Mouse (Mus musculus) layer of hippocampus, postnatal 14 days (tissue): ENCODE results near the gene Zkscan2. TPM values are rescaled to one million over a fixed set of nuclear protein-coding genes. Genes with fewer than 3 reads are reported as not detected.
A peak's percentile ranks its signal among the peaks of the same experiment; 100 is the strongest.

Source experiments
- DNase-seq, 2 experiments: peaks; one replicate each; pipeline ENCODE4 v3.0.0; 2021 to 2022; ENCODE audit warnings: low spot score in 2 of 2, mixed read lengths in 1 of 2
- long read RNA-seq, 2 experiments: library from polyadenylated mRNA; stranded (forward); transcript quantifications; one replicate each; pipeline ENCODE4 v2.0.0; 2021
- total RNA-seq, 2 experiments: library from RNA; stranded (reverse); gene quantifications; 2 replicates each; pipeline ENCODE4 v1.2.3; 2021

The Zkscan2 gene
- total RNA-seq: 10 to 100 TPM; 16.0 to 22.8 TPM
- long read RNA-seq, experiment 1, partial matches to known transcripts: 1 of 2 reads
- long read RNA-seq, experiment 1, other reads (novel, unspliced or antisense): 0 of 2 reads
- long read RNA-seq, experiment 2, full-length matches to known transcripts: 1 of 3 reads
- long read RNA-seq, experiment 2, partial matches to known transcripts: 0 of 3 reads
- long read RNA-seq, experiment 2, other reads (novel, unspliced or antisense): 2 of 3 reads

- peak; percentile 92 to 94 for DNase-seq
Observed at GRCm38 (mm10) chr7:123500239-123501219, at the start of gene Zkscan2. Gene Zkscan2 (minus strand): TSS chr7:123500449.

- no peak for DNase-seq
Observed at GRCm38 (mm10) chr7:123529190-123529589, 28.9 kb upstream of the Zkscan2 start.

DNA sequence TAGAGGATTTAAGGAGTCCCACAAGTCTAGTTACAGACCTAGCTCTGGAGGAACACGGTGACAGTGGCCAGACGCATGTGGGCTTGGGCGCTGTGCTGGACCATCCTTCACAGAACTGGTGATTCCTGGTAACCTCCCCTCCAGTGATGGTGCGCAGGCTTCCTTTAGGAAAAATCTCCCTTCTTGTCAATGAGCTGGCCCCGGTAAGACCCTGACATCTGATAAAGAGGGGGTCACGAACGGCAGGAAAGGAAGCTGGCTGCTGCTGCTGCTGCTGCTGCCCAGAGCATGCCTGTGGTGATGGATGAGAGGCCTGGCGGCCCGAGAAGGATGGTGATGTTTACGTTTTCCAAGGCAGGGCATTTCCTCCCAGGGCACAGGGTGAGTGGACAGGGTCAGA, 25.5 kb upstream of the Zkscan2 start:
- DNase-seq: no peak

DNA sequence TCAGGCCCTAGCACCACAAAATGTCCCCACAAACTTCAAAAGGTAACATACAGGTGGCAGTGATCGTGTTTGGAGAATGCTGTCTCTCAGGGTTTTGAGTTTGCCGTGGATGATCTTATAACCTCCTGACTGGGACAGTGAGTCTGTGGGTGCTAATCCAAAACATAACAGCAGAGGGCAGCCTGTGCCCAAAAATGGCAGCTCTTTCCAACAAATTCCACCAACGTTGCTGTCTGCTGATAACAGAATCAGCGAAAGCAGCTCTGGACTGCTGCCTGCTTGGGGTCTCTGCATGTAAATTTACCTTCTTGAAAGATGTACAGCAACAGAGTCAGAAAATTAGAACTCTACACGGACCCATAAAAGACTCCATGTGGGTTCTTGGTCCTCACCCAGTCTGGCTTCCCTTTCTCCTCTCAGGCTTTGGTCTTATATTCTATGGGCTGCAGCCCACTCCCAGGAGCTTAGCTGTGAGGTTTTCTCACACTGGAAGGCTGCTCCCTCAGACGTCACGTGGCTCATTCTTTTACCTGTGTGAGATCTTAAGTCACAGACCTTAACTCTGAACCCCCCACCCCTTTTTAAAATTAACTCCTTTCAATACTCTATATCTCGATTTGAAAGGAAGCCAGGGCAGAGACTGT, 24.1 kb upstream of the Zkscan2 start:
- DNase-seq: peak; percentile 80 to 83

DNA sequence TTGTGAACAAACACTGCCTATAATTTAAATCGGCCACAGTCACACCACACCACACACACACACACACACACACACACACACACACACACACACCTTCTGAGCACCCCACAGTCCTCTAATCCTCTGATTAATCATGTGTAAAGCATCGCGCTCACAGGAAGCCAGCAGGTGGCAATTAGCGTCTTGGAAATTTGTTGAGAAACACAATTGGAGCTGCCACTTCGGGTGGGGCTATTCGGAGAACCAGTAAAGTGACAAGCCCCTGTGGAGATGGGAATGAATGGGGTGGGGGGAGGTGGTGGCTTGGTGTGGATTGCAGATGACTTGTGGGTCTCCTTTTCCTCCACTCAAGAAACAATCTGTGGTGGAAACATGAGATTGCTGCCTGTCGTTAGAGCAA, 7.7 kb upstream of the Zkscan2 start:
- no peak for DNase-seq

DNA sequence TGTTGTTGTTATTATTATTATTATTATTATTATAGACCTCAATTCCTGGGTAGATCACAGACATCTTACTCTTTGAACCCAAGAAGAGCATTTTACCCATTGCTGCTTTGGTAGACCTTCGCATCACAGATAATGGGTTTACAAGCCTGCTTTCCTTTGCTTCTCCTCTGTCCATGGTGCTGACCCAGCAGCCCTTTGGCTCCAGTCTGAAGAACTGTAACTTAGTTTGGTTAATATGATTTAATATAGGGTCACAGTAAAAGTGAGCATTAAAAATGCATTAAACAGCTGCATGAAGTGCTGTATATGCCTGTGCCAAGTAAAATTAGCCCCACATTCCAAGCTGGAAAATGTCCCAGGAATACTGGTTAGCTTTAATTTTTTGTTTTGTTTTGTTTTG, 3.1 kb upstream of the Zkscan2 start:
- DNase-seq: no peak

- DNase-seq: peak in 1 of 2 experiments; percentile 36
Observed at GRCm38 (mm10) chr7:123499481-123500238, 589 bp downstream of the Zkscan2 start.

- no peak for DNase-seq
Observed at GRCm38 (mm10) chr7:123487703-123488102, 12.5 kb downstream of the Zkscan2 start.

GRCm38 (mm10) chr7:123467961-123468360, 32.3 kb downstream of the Zkscan2 start:
- no peak for DNase-seq

- peak; percentile 56 to 77 for DNase-seq
Observed at GRCm38 (mm10) chr7:123465692-123466387, 34.4 kb downstream of the Zkscan2 start.

GRCm38 (mm10) chr7:123463569-123463968, 36.7 kb downstream of the Zkscan2 start:
- no peak for DNase-seq

DNA sequence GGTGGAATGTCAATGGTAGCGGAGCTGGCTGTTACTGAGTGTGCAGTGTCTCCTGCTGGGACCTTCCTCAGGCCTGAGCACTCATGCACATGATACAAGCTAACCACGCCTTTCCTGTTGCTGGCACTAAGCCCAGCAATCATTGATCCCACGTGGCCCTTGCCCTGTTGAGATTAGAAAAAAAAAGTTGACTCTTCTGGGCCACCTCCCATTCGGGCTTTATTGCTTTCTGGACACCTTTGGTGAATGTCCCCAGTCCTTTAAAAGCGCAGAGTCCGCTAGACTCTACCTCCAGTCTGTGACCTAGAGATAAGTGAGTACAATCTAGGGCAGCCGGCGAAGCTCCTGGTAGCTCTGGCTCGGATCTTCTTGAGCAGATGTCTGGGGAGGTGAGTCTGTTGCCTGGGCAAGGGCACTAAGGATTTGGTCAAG, 38.2 kb downstream of the Zkscan2 start, which contains the start of gene Aqp8:
TSS of gene Aqp8 (plus strand) at position 222 of the 432 bp plus-strand sequence.
- no peak for DNase-seq

- DNase-seq: no peak
Observed at GRCm38 (mm10) chr7:123461316-123461715, 38.9 kb downstream of the Zkscan2 start.

DNA sequence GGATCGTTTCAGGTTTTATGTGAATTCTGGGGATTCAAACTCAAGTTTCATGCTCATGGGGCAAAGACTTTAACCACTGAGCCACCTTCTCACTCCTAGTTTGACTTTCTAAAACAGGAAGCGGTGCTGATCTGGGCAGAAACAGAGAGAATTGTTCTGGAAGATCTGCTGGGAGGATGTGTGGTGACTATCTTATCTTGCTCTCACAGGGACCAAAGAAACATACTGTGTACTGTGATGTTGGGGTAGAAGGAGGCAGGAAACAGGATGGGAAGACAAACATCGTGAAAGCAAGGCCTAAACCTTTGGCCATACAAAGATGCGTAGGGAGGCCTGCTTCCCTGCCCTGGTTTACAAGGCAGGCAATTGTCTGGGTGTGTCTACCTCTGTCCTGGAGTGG, 41.0 kb downstream of the Zkscan2 start:
- DNase-seq: no peak

DNA sequence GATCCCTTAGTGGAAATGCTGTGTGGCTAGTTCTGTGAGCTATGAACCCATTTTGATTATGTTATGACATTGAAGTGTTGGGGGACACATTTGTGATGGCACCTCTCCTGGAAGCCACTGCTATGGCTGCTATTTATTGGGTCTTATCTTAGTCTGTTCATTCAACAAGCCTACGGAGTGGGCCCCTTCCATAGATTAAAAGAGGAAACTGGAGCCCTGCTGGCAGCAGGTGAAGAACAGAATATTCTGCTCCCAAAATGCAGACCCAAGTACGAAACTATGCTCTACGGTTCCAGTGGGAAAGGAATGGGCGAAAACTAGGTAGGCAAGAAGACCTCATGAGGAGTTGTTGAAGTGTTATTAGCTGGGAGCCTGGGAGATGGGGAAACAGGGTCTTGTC, 41.9 kb downstream of the Zkscan2 start:
- DNase-seq: no peak

- DNase-seq: no peak
Observed at GRCm38 (mm10) chr7:123455088-123455487, 45.2 kb downstream of the Zkscan2 start.

DNA sequence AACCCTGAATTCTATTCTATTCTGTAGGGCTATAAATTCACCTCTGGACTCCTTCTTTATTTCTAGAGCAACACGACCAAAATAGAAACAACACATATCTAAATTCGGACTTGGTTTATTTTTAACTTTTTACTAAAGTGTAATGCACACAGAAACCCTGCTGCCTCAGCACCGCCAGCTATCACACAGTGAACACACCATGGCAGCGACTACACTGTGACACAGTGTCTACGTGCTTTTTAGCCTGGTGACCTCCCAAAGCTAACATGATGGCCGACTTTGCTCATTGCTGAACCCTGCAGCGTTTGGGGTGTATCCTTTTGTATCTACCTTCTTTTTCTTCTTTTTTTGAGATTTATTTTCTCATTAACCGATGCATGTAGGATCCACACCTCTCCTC, 47.2 kb downstream of the Zkscan2 start:
- no peak for DNase-seq

GRCm38 (mm10) chr7:123452551-123452950, 47.7 kb downstream of the Zkscan2 start:
- DNase-seq: no peak

DNA sequence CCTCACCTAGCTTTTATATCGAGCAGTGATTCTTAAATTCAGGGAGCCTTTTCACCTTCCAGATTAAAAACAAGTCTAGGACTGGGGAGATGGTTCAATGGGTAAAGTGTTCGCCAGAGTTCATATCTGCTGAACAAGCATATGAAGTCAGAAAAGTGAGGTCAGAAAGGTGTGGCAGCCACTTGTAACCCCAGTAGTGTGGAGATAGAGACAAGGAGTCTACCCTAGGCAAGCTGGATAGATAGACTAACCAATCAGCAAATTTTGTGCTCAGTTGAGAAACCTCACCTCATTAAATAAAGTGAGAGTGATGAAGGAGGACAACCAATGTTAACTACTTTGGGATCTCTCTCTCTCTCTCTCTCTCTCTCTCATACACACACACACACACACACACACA, 49.7 kb downstream of the Zkscan2 start:
- no peak for DNase-seq

DNA sequence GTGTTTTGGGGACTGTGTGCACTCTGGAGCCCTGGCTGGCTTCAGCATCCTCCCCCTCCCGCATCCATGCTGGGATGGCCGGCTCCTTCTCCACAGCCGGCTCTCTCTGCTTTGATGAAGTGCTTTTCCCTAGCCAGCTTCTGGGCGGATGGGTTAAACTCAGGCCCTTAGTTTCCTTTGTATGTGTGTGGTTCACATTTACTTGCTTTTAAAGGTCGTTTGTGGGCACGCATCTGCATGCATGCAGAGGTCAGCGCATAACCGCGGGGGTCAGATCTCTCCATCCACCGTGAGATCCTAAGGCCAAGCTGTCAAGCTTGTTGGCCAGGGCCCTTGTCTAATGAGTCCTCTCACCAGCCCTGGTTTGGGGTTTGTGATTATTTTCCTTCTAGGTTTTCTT, 50.6 kb downstream of the Zkscan2 start:
- no peak for DNase-seq
